Mouse (Mus musculus) midbrain, embryonic 11.5 days (tissue): ENCODE measurements around the gene Cyp2t4. TPM values are rescaled to one million over a fixed set of nuclear protein-coding genes. Genes with fewer than 3 reads are reported as not detected.
A peak's percentile ranks its signal among the peaks of the same experiment; 100 is the strongest.

ENCODE experiments used
- ATAC-seq: fragments of 200-750 bp; cut with Nextera tagmentation; 2 replicates; pipeline ENCODE4 v1.8.0; 2017; ENCODE audit warnings: moderate TSS enrichment, moderate library complexity; ENCODE audit not compliant: low FRiP score
- DNase-seq: peaks from one replicate; pipeline ENCODE4 v3.0.0; 2015; ENCODE audit warnings: low spot score; ENCODE audit errors: missing footprints
- H3K27ac ChIP-seq: fragments of 300-500 bp; sonication (generic); 2 replicates; pipeline ENCODE4 v1.5.1; 2014; ENCODE audit warnings: low read depth, low read length
- H3K27me3 ChIP-seq: fragments of 300-500 bp; sonication (generic); 2 replicates; pipeline ENCODE4 v1.6.1; 2014; ENCODE audit warnings: mild to moderate bottlenecking, low read length, moderate library complexity, mixed read lengths; ENCODE audit not compliant: control insufficient read depth, insufficient read depth
- H3K36me3 ChIP-seq: fragments of 300-500 bp; sonication (generic); 2 replicates; pipeline ENCODE4 v1.6.1; 2014; ENCODE audit warnings: mild to moderate bottlenecking, low read length, moderate library complexity, mixed read lengths; ENCODE audit not compliant: control insufficient read depth, insufficient read depth
- H3K4me1 ChIP-seq: fragments of 300-500 bp; sonication (generic); 2 replicates; pipeline ENCODE4 v1.6.1; 2014; ENCODE audit warnings: low read length; ENCODE audit not compliant: control insufficient read depth, insufficient read depth
- H3K4me2 ChIP-seq: fragments of 300-500 bp; sonication (generic); 2 replicates; pipeline ENCODE4 v1.6.1; 2014; ENCODE audit warnings: mild to moderate bottlenecking, moderate library complexity
- H3K4me3 ChIP-seq: fragments of 300-500 bp; sonication (generic); 2 replicates; pipeline ENCODE4 v1.5.1; 2014; ENCODE audit warnings: low read depth, low read length
- H3K9ac ChIP-seq: fragments of 300-500 bp; sonication (generic); 2 replicates; pipeline ENCODE4 v1.6.1; 2014; ENCODE audit warnings: low read length
- H3K9me3 ChIP-seq: fragments of 300-500 bp; sonication (generic); 2 replicates; pipeline ENCODE4 v1.6.1; 2016; ENCODE audit warnings: low read length; ENCODE audit not compliant: control insufficient read depth
- WGBS: fragments of 180-500 bp; shearing (Covaris S2); extraction: QIAGEN DNeasy Blood & Tissue Kit; methylation state at CpG from one replicate; pipeline ENCODE4 v1.1.7; 2014; 5-methylcytosine and 5-hydroxymethylcytosine counted together
- microRNA counts: library from miRNA; unstranded; fragments of <30 nt; microRNA quantifications from one replicate; lab custom pipeline; 2015
- microRNA-seq: library from miRNA; unstranded; fragments of <30 nt; microRNA quantifications from one replicate; pipeline ENCODE4, GENCODE M21; 2017
- polyA plus RNA-seq: library from polyadenylated mRNA; unstranded; fragments of >200 nt; fragmentation: Nextera tagmentation; extraction: Ambion mirVana; gene quantifications from 2 replicates; pipeline ENCODE4 v1.2.1, GENCODE M21; 2014

The Cyp2t4 gene
- polyA plus RNA-seq, 1 experiment from 2014 or later = 0.11 TPM

DNA sequence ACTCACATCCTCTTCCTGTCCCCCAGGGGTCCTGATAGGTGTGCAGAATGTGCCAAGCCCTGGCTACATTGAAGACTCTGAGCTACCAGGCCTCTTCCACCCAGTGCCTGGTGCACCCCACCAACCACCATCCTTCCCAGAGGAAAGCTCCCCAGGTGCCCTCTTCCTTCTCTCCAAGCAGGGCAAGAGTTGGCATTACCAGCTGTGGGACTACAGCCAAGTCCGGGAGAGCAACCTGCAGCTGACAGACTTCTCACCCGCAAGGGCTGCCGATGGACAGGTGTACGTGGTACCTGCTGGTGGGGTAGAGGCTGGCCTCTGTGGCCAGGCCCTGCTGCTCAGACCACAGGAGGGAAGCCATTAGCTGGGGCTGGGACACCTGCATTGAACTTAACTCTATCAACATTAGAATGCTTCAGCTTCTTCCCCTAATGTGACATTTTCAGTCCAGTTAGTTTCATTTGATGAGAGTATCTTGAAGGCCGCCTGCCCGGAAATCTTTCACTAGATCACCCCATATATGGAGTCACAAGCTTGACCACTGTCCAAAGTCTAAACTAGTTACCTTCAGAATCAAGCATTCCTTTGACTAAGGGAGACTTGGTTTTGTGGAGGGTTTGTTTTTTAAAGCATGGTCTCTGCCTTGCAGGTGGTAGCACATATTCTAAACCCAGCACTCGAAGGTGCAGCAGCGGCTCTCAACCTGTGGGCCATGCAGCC lies 50.4 kb downstream of the Cyp2t4 start:
- no peak overlapping the region for H3K4me2 ChIP-seq
- H3K9ac ChIP-seq = no peak overlapping the region
- ATAC-seq = no peak

More for the DNA sequence above, 50.4 kb downstream of the Cyp2t4 start:
- WGBS = 95% methylated on average over 8 of the region's 8 CpGs
- no peak overlapping the region for H3K27ac ChIP-seq
- no peaks in the 10 kb centered on the region for H3K4me1 ChIP-seq
- no peak overlapping the region for H3K4me3 ChIP-seq
- peaks cover 15% of the 10 kb centered on the region for H3K36me3 ChIP-seq
- no peaks in the 10 kb centered on the region for H3K27me3 ChIP-seq
- peak; percentile 28 for DNase-seq
- no peaks in the 10 kb centered on the region for H3K9me3 ChIP-seq

MicroRNA genes within 50 kb of the gene (microRNA counts, 519-probe panel; counts per million panel counts)
- not detected for microRNA mmu-miR-1191 (lab: Ali Mortazavi, UCI)

Small RNA genes within 50 kb of the gene (microRNA-seq; reads per million reads assigned to microRNA genes)
- 1.9 reads per million, percentile 3 among the genes with 10 or more reads in this experiment for gene Mir1191
- not detected for gene Mir3101

Other genes starting within 250 kb of the Cyp2t4 start
- gene Cyp2a22, start 214.3 kb upstream of the Cyp2t4 start, polyA plus RNA-seq = not detected in 2 replicates
- gene Cyp2a12, start 124.6 kb upstream of the Cyp2t4 start, polyA plus RNA-seq = not detected in 2 replicates
- gene Cyp2f2, start 33.8 kb upstream of the Cyp2t4 start, polyA plus RNA-seq = not detected in 2 replicates
- gene Egln2, start 13.1 kb downstream of the Cyp2t4 start, polyA plus RNA-seq = 36.4 and 43.5 TPM in 2 replicates
- 57.4 and 59.1 TPM in 2 replicates for gene Rab4b, start 25.2 kb downstream of the Cyp2t4 start, polyA plus RNA-seq
- not detected in 2 replicates for gene Gm21983, start 27.4 kb downstream of the Cyp2t4 start, polyA plus RNA-seq
- gene Mia, start 27.4 kb downstream of the Cyp2t4 start, polyA plus RNA-seq = 0.93 and 1.4 TPM in 2 replicates
- 4.0 and 4.1 TPM in 2 replicates for gene BC024978, start 42.1 kb downstream of the Cyp2t4 start, polyA plus RNA-seq
- gene Snrpa, start 42.6 kb downstream of the Cyp2t4 start, polyA plus RNA-seq = 339 and 364 TPM in 2 replicates
- gene Itpkc, start 74.9 kb downstream of the Cyp2t4 start, polyA plus RNA-seq = 5.0 and 6.6 TPM in 2 replicates
- 16.1 and 16.6 TPM in 2 replicates for gene Coq8b, start 79.3 kb downstream of the Cyp2t4 start, polyA plus RNA-seq
- 16.9 and 17.7 TPM in 2 replicates for gene Numbl, start 104.7 kb downstream of the Cyp2t4 start, polyA plus RNA-seq
- 2.9 and 5.8 TPM in 2 replicates for gene Ltbp4, start 184.0 kb downstream of the Cyp2t4 start, polyA plus RNA-seq
- 45.9 and 50.7 TPM in 2 replicates for gene Shkbp1, start 202.3 kb downstream of the Cyp2t4 start, polyA plus RNA-seq
- not detected in 2 replicates for gene Gm20479, start 203.7 kb downstream of the Cyp2t4 start, polyA plus RNA-seq